Mouse (Mus musculus) forebrain, embryonic 13.5 days (tissue): ENCODE measurements around the gene Itpkc. TPM values are rescaled to one million over a fixed set of nuclear protein-coding genes. Genes with fewer than 3 reads are reported as not detected.

ENCODE experiments used
- ATAC-seq: fragments of 200-750 bp; cut with Nextera tagmentation; 2 replicates; pipeline ENCODE4 v1.8.0; 2017
- H3K27ac ChIP-seq: fragments of 300-500 bp; sonication (generic); 2 replicates; pipeline ENCODE4 v1.5.1; 2015; ENCODE audit warnings: inconsistent platforms, mild to moderate bottlenecking, moderate library complexity
- H3K27me3 ChIP-seq: fragments of 300-500 bp; sonication (generic); 2 replicates; pipeline ENCODE4 v1.6.1; 2015; ENCODE audit warnings: mild to moderate bottlenecking, inconsistent platforms
- H3K36me3 ChIP-seq: fragments of 300-500 bp; sonication (generic); 2 replicates; pipeline ENCODE4 v1.6.1; 2015; ENCODE audit warnings: mild to moderate bottlenecking, inconsistent platforms; ENCODE audit not compliant: poor library complexity, severe bottlenecking
- H3K4me1 ChIP-seq: fragments of 300-500 bp; sonication (generic); 2 replicates; pipeline ENCODE4 v1.6.1; 2015; ENCODE audit warnings: inconsistent platforms
- H3K4me2 ChIP-seq: fragments of 300-500 bp; sonication (generic); 2 replicates; pipeline ENCODE4 v1.6.1; 2015; ENCODE audit warnings: inconsistent platforms, mild to moderate bottlenecking, moderate library complexity
- H3K4me3 ChIP-seq: fragments of 300-500 bp; sonication (generic); 2 replicates; pipeline ENCODE4 v1.5.1; 2015; ENCODE audit warnings: mild to moderate bottlenecking, inconsistent platforms
- H3K9ac ChIP-seq: fragments of 300-500 bp; sonication (generic); 2 replicates; pipeline ENCODE4 v1.6.1; 2015; ENCODE audit warnings: mild to moderate bottlenecking, inconsistent platforms
- H3K9me3 ChIP-seq: fragments of 300-500 bp; sonication (generic); replicated peaks from 2 replicates; pipeline ENCODE4 v1.6.1; 2016; ENCODE audit warnings: inconsistent platforms
- WGBS: fragments of 180-500 bp; shearing (Covaris S2); methylation state at CpG from one replicate; pipeline ENCODE4 v1.1.7; 2015; 5-methylcytosine and 5-hydroxymethylcytosine counted together
- polyA plus RNA-seq: library from polyadenylated mRNA; unstranded; fragments of >200 nt; fragmentation: Nextera tagmentation; extraction: Ambion mirVana; gene quantifications from 2 replicates; pipeline ENCODE4 v1.2.1, GENCODE M21; 2015

Itpkc gene
- polyA plus RNA-seq, 1 experiment from 2014 or later = 4.6 TPM

- no peaks in the 10 kb centered on the region for H3K27me3 ChIP-seq
- peak overlapping the region; percentile 80 for H3K27ac ChIP-seq
- 0 out of 2 replicates have a peak, but pooled peaks cover 7% of the 10 kb centered on the region for H3K36me3 ChIP-seq
- peaks cover 24% of the 10 kb centered on the region for H3K4me1 ChIP-seq
- H3K9me3 ChIP-seq = no peaks in the 10 kb centered on the region
- peak overlapping the region; percentile 81 for H3K4me2 ChIP-seq
- peak; percentile 26; the same call in 1 of the 2 replicates for ATAC-seq
- 0% methylated on average over 6 of the region's 6 CpGs for WGBS
- peak overlapping the region; percentile 62 for H3K4me3 ChIP-seq
- H3K9ac ChIP-seq = peak overlapping the region; percentile 66
Measured at GRCm38 (mm10) chr7:27233300-27233699, 4.8 kb upstream of the Itpkc start.

GRCm38 (mm10) chr7:27232781-27233281 is 4.4 kb upstream of the Itpkc start, which contains the start of gene Coq8b:
Gene Coq8b, plus strand, starts transcription at chr7:27233023.
- peak within 1 kb of the TSS; percentile 62 for H3K4me3 ChIP-seq
- under 1% methylated on average over 25 of the region's 25 CpGs for WGBS
- H3K36me3 ChIP-seq = 0 out of 2 replicates have a peak, but pooled peaks cover 7% of the 10 kb centered on the region
- H3K9ac ChIP-seq = peak within 1 kb of the TSS; percentile 66
- H3K9me3 ChIP-seq = no peaks in the 10 kb centered on the region
- peaks cover 24% of the 10 kb centered on the region for H3K4me1 ChIP-seq
- peak; percentile 94 for ATAC-seq
- H3K27me3 ChIP-seq = no peaks in the 10 kb centered on the region
- peak within 1 kb of the TSS; percentile 81 for H3K4me2 ChIP-seq
- peak within 1 kb of the TSS; percentile 80 for H3K27ac ChIP-seq

GRCm38 (mm10) chr7:27231693-27232331 is 3.4 kb upstream of the Itpkc start:
- no peak overlapping the region for H3K9ac ChIP-seq
- no peak overlapping the region for H3K4me3 ChIP-seq
- H3K4me1 ChIP-seq = peaks cover 34% of the 10 kb centered on the region
- WGBS = 84% methylated on average over 7 of the region's 7 CpGs
- H3K27me3 ChIP-seq = no peaks in the 10 kb centered on the region
- H3K9me3 ChIP-seq = no peaks in the 10 kb centered on the region
- H3K27ac ChIP-seq = peak overlapping the region; percentile 80; the same call in 1 of the 2 replicates
- H3K4me2 ChIP-seq = no peak overlapping the region
- ATAC-seq = no peak
- H3K36me3 ChIP-seq = 0 out of 2 replicates have a peak, but pooled peaks cover 3% of the 10 kb centered on the region

GRCm38 (mm10) chr7:27230781-27231180 is 2.3 kb upstream of the Itpkc start:
- no peak overlapping the region for H3K27ac ChIP-seq
- H3K4me3 ChIP-seq = no peak overlapping the region
- ATAC-seq = no peak
- H3K9ac ChIP-seq = no peak overlapping the region
- WGBS = 83% methylated on average over 4 of the region's 4 CpGs
- H3K36me3 ChIP-seq = no peaks in the 10 kb centered on the region
- peaks cover 44% of the 10 kb centered on the region for H3K4me1 ChIP-seq
- H3K9me3 ChIP-seq = no peaks in the 10 kb centered on the region
- no peaks in the 10 kb centered on the region for H3K27me3 ChIP-seq
- H3K4me2 ChIP-seq = no peak overlapping the region

- no peaks in the 10 kb centered on the region for H3K36me3 ChIP-seq
- no peak for ATAC-seq
- peaks cover 57% of the 10 kb centered on the region for H3K4me1 ChIP-seq
Measured at GRCm38 (mm10) chr7:27228865-27229264, 404 bp upstream of the Itpkc start.

GRCm38 (mm10) chr7:27227676-27228075 is 785 bp downstream of the Itpkc start:
- Histone ChIP-seq H3K36me3 (peaks cover 1% of the 10 kb centered on the region; the same call in 1 of the 2 replicates), H3K4me2 (peak overlapping the region; percentile 93), H3K9ac (peak overlapping the region; percentile 84), H3K9me3 (no peaks in the 10 kb centered on the region), H3K27me3 (no peaks in the 10 kb centered on the region), H3K4me1 (peaks cover 59% of the 10 kb centered on the region), H3K4me3 (peak overlapping the region; percentile 64), H3K27ac (peak overlapping the region; percentile 78)
- WGBS = 5% methylated on average over 10 of the region's 10 CpGs
- ATAC-seq = no peak

More at GRCm38 (mm10) chr7:27228865-27229264, 404 bp upstream of the Itpkc start:
- no peaks in the 10 kb centered on the region for H3K27me3 ChIP-seq
- H3K9ac ChIP-seq = peak overlapping the region; percentile 84
- peak overlapping the region; percentile 78 for H3K27ac ChIP-seq
- H3K4me2 ChIP-seq = peak overlapping the region; percentile 93
- H3K9me3 ChIP-seq = no peaks in the 10 kb centered on the region
- 15% methylated on average over 6 of the region's 6 CpGs for WGBS
- H3K4me3 ChIP-seq = peak overlapping the region; percentile 64

GRCm38 (mm10) chr7:27227276-27227675 is 1.2 kb downstream of the Itpkc start:
- H3K9me3 ChIP-seq = no peaks in the 10 kb centered on the region
- H3K36me3 ChIP-seq = peaks cover 5% of the 10 kb centered on the region
- peaks cover 56% of the 10 kb centered on the region for H3K4me1 ChIP-seq
- peak overlapping the region; percentile 93 for H3K4me2 ChIP-seq
- ATAC-seq = no peak
- H3K27me3 ChIP-seq = no peaks in the 10 kb centered on the region
- H3K9ac ChIP-seq = peak overlapping the region; percentile 84
- H3K4me3 ChIP-seq = peak overlapping the region; percentile 64
- WGBS = 28% methylated on average over 9 of the region's 9 CpGs
- no peak overlapping the region for H3K27ac ChIP-seq

- H3K4me1 ChIP-seq = peaks cover 53% of the 10 kb centered on the region
- no peak for ATAC-seq
- WGBS = 77% methylated on average over 11 of the region's 11 CpGs
- peak overlapping the region; percentile 93 for H3K4me2 ChIP-seq
- peaks cover 6% of the 10 kb centered on the region for H3K36me3 ChIP-seq
- H3K9ac ChIP-seq = peak overlapping the region; percentile 84
- peak overlapping the region; percentile 64; the same call in 1 of the 2 replicates for H3K4me3 ChIP-seq
- no peaks in the 10 kb centered on the region for H3K9me3 ChIP-seq
- H3K27me3 ChIP-seq = no peaks in the 10 kb centered on the region
- no peak overlapping the region for H3K27ac ChIP-seq
Measured at GRCm38 (mm10) chr7:27224877-27225575, 3.4 kb downstream of the Itpkc start.

- ATAC-seq = no peak
- Histone ChIP-seq H3K27me3 (no peaks in the 10 kb centered on the region), H3K9me3 (no peaks in the 10 kb centered on the region), H3K4me1 (peaks cover 45% of the 10 kb centered on the region), H3K4me2 (no peak overlapping the region), H3K9ac (no peak overlapping the region), H3K36me3 (peaks cover 26% of the 10 kb centered on the region), H3K27ac (no peak overlapping the region), H3K4me3 (no peak overlapping the region)
- WGBS = 75% methylated on average over 1 of the region's 1 CpGs
Measured at GRCm38 (mm10) chr7:27222538-27222937, 5.9 kb downstream of the Itpkc start.

GRCm38 (mm10) chr7:27221939-27222338 is 6.5 kb downstream of the Itpkc start:
- Histone ChIP-seq H3K9ac (peak overlapping the region; percentile 40; the same call in 1 of the 2 replicates), H3K4me3 (no peak overlapping the region), H3K4me1 (peaks cover 39% of the 10 kb centered on the region), H3K36me3 (peaks cover 32% of the 10 kb centered on the region), H3K27ac (no peak overlapping the region), H3K4me2 (no peak overlapping the region), H3K9me3 (no peaks in the 10 kb centered on the region), H3K27me3 (no peaks in the 10 kb centered on the region)
- no peak for ATAC-seq
- 87% methylated on average over 6 of the region's 6 CpGs for WGBS

- Histone ChIP-seq H3K27me3 (no peaks in the 10 kb centered on the region), H3K9ac (no peak overlapping the region), H3K4me2 (no peak overlapping the region), H3K27ac (no peak overlapping the region), H3K4me3 (no peak overlapping the region), H3K4me1 (peaks cover 19% of the 10 kb centered on the region), H3K9me3 (no peaks in the 10 kb centered on the region), H3K36me3 (peaks cover 47% of the 10 kb centered on the region)
- no peak for ATAC-seq
- WGBS = 88% methylated on average over 11 of the region's 11 CpGs
Measured at GRCm38 (mm10) chr7:27219937-27220336, 8.5 kb downstream of the Itpkc start.

GRCm38 (mm10) chr7:27218586-27218985 is 9.9 kb downstream of the Itpkc start:
- no peak overlapping the region for H3K4me2 ChIP-seq
- peaks cover 56% of the 10 kb centered on the region for H3K36me3 ChIP-seq
- H3K4me3 ChIP-seq = no peak overlapping the region
- no peaks in the 10 kb centered on the region for H3K27me3 ChIP-seq
- no peak overlapping the region for H3K9ac ChIP-seq
- no peak overlapping the region for H3K27ac ChIP-seq
- 91% methylated on average over 7 of the region's 7 CpGs for WGBS
- ATAC-seq = no peak
- H3K4me1 ChIP-seq = peaks cover 6% of the 10 kb centered on the region
- H3K9me3 ChIP-seq = no peaks in the 10 kb centered on the region
